Mouse (Mus musculus): ENCODE data around the gene Lmo4.

DNA sequence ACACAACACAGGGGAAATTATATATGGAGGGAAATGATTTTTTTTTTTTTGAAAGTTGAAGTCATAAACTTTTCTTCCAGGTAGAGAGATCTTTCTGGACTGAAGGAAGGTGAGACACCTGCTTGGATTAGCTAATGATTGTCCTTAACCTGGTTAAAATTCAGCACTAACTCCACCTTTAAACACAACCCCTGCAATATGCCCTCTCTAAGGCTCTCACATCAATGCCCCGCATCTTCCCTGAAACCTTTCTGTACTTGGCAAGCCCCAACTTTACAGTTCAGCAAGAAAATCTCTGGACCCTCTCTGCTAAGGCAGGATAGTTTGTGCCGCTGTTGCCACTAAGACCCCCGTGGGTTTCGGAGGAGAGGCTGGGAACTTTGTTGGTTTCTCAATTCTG lies 20.1 kb downstream of the Lmo4 start:
- TF ChIP-seq CTCF (IDR thresholded peaks at IDR 0.05; ENCODE audit: low read depth, low read length) (no peak), POLR2A (IDR thresholded peaks at IDR 0.05; ENCODE audit: insufficient read depth, low read length) (no peak)

Measured in ES-Bruce4 (cell line).